Mouse (Mus musculus) c-Kit-positive CD71-positive TER-119-positive erythroid progenitor cells, embryonic 14.5 days (primary cell): Measurements from ENCODE around the gene Gpr176.
A peak's percentile ranks its signal among the peaks of the same experiment; 100 is the strongest.
"Not testable (repeated sequence)": the region's sequence is repeated elsewhere in the genome, so short reads cannot be mapped to it uniquely, and the experiment has no call there.

Source experiments
- DNase-seq: peaks from one replicate; pipeline ENCODE4 v3.0.0-alpha.2; 2013; ENCODE audit warnings: low spot score

Gpr176 gene

DNA sequence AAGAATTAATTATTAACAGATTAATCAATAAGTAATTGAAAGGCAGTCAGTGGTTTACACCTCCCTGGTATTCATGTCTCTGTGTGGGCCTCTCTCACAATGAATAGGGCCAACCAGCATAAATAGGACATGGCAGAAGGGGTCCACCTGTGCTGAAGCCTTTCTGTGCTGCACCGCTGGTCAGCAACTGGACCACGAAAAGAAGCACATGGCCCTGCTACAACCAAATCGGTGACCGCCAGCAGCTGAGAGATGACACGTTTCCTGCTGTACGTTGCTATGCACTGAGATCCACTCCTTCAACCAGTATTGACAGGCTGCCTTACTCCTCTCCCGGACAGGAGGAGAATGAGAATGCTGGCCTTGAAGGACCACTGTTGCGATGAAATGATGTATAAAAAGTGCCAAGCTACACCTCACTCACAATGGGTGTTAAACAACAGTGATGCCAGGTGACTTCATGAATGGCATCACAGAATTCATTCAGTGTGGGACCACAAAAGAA is 72.1 kb downstream of the Gpr176 start:
- no peak for DNase-seq

GRCm38 (mm10) chr2:118299981-118300380 is 73.2 kb downstream of the Gpr176 start:
- DNase-seq: no peak

DNA sequence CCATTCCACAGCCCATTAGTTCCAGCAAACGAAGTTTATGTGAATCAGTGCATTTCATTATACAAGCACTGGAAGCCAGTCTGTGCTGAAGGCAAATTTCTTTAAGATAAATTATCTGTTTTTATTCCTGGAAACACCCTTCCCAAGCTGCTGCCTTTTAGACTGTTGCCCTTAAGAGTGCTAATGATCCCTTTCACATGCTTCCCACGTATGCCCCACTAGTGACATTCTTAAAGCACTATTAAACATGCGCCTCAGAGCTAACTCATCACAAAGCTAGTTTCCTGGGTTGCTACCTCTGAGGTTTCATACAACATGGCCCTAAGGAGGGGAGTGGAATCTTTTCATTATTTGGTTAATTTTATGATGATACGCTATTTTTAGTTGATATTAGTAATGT is 74.6 kb downstream of the Gpr176 start:
- DNase-seq: no peak

GRCm38 (mm10) chr2:118297966-118298365 is 75.3 kb downstream of the Gpr176 start:
- DNase-seq: no peak

DNA sequence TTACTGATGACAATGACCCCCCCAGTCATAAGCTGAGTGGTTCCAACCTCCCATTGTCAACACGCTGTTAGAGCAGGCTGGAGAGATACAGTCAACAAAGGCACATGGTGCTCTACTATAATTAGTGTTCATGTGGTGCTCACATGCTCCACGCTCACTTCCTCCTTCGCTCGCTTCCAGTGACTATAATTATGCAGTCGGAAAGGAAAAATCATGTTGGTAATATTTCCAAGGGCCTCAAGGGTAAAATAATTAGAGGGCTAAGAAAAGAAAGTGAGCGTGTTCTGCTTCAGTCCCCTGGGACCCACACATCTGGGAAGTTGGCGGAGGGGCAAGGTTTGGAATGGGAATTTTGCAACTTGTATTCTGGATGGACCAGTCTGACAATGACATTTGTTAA is 77.7 kb downstream of the Gpr176 start:
- no peak for DNase-seq

GRCm38 (mm10) chr2:118293583-118293982 is 79.6 kb downstream of the Gpr176 start:
- no peak for DNase-seq

DNA sequence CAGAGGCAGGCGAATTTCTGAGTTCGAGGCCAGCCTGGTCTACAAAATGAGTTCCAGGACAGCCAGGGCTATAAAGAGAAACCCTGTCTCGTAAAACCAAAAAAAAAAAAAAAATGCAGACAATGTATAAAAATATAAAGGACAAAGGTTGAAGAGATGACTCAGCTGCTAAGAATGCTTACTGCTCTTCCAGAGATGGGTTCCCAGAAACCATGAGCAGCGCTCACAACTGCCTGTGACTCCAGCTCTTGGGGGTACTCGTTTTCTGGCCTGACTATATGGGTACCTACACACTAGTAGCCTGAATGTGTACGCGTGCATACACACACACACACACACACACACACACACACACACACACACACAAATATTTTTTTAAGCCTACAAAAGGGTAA is 84.2 kb downstream of the Gpr176 start:
- DNase-seq: not testable (repeated sequence)

- no peak for DNase-seq
These were observed 84.7 kb downstream of the Gpr176 start for GRCm38 (mm10) chr2:118288326-118289065.

GRCm38 (mm10) chr2:118287678-118288077 is 85.5 kb downstream of the Gpr176 start:
- no peak for DNase-seq

DNA sequence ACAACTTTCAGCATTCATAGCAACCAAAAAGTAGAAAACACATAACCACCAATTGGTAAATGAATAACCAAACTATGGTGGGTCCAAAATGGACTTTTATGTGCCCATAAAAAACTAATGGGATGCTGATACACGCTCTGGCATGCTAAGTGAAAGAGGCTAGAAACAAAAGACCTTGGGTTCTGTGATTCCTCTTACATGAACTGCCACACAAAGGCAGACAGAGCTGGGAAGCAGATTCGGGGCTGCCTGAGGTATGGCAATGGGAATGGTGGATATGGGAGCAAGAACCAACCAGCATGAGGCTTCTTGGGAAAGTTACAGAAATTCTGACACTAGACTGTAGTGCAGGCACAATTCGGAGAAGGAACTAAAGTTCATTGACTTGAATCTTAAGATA is 90.8 kb downstream of the Gpr176 start:
- DNase-seq: no peak

DNA sequence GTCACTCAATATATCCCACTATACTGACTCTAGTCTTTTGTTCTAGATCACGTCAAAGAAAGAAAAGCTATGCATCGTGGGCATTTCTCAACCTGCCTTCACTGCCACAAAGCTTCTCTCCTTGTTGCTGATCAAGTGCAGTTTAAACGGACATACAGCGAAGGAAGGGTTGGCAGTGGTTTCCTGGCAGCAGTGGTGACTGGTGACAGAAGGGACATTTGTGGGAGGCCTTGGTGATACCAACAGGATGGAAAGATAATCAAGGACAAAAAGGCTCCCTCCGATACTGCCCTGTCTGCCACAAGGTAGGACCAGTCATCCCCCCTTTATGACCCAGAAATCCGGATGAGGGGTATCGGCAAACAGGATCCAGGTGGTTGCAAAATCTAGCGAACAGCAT is 95.0 kb downstream of the Gpr176 start:
- no peak for DNase-seq

DNA sequence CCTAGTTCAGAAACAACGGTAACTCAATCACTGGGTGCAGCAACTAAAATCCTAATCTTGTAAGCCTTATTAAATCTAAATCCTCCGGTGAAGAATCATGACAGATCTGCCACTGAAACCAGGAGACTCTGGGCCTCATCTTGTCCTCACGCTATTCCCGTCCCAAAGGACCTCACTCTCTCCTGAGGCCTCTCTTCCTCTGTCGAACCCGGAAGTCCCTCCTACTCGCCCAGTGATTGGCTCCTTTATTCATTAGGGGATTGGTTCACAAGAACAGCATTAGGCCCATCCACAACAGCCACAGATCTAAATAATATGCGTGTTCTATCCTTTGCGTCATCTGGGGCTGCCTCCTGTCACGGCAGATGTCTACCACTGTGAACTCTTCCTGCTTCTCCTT is 101.6 kb downstream of the Gpr176 start:
- no peak for DNase-seq

- DNase-seq: no peak
These were observed 103.0 kb downstream of the Gpr176 start for GRCm38 (mm10) chr2:118270213-118270612.

GRCm38 (mm10) chr2:118263914-118264201 is 109.4 kb downstream of the Gpr176 start:
- no peak for DNase-seq

GRCm38 (mm10) chr2:118263151-118263913 is 109.9 kb downstream of the Gpr176 start:
- DNase-seq: peak; percentile 8

DNA sequence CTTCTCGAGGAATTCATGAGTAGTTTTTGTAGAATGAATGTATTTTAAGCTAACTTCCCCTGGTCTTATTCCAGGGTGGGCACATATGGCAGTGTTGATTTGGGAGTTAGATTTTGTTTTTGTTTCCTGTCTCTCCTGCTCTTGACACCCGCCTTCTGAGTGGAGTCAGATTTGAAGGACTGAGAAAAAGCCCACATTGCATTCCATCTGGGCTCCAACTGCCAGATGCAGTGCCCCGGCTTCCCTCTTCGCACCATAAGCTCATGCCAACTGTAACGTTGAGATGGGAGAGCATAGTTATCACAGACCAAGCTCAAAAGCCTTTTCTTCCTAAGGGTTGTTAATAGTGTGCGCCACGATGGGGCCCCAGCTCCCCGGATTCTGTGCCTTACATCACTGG is 110.5 kb downstream of the Gpr176 start:
- DNase-seq: no peak

- DNase-seq: no peak
These were observed 113.5 kb downstream of the Gpr176 start for GRCm38 (mm10) chr2:118259746-118260145.

- no peak for DNase-seq
These were observed 116.1 kb downstream of the Gpr176 start for GRCm38 (mm10) chr2:118257094-118257493.

DNA sequence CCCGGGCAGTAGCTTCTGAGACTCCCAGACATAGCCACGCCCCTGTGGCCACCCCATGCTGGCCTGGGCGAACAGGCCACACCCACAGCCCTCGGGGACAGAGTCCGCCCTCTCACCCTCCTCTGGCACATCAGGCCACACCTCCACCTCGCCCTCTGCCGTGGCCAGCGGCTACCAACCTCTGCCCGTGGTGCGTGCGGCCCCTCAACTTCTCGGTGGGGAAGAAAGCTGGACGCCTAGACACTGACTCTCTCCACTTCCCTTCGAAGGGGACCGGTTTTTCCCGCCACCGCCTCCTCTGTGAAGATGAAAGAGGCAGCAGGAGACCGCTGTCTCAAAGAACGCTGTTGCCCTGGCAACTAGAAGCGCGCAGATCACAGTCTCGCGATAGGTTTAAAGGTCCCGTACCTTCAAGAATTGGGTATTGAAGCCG is 116.6 kb downstream of the Gpr176 start, which contains the start of gene Fsip1:
Fsip1 (minus strand) TSS at position 346 of the 433 bp plus-strand sequence.
- DNase-seq: peak; percentile 52

- no peak for DNase-seq
These were observed 118.7 kb downstream of the Gpr176 start for GRCm38 (mm10) chr2:118254516-118254915.

- DNase-seq: no peak
These were observed 124.3 kb downstream of the Gpr176 start for GRCm38 (mm10) chr2:118248966-118249365.

DNA sequence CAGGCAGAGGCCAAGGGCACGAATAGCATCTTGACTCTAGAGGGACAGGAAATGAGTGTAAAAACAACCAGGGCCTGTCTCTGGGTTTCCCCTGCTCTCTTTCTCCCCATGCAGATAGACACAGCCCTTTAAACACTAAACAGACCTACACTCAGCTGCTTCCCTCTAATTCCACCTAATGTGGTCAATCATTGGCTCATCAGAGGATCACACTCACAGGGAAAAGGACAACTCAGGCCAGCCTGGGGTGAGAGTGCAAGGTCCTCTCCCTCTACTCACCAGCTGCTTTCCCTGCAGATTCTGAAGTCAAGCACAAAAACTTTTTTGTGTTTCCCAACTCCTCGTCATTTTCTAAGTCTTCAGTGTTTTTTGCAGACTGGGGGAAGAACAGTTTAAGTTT is 125.2 kb downstream of the Gpr176 start:
- no peak for DNase-seq

DNA sequence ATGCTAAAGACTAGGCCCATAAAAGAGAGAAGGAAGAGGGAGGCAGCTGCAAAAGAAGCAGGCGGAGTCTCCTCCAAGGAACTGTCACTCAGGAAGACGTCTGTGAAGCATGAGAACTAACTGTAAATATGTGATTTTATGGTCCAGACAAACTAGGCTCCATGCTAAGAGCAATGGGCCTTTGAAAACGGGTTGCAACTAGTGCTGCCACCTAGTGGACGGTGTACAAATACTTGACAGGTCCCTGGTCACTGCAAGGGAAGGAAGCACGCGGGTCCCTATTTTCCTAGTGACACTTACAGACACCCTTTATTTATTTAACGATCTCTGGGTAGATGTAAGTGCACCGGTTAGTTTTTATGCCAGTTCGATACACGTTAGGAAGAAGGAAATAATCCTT is 127.3 kb downstream of the Gpr176 start:
- DNase-seq: peak; percentile 54
